Mouse (Mus musculus) hindbrain, embryonic 15.5 days (tissue): Measurements from ENCODE around the gene Hoxb8. TPM values are rescaled to one million over a fixed set of nuclear protein-coding genes. Genes with fewer than 3 reads are reported as not detected.

Source experiments
- ATAC-seq: fragments of 200-750 bp; cut with Nextera tagmentation; 2 replicates; pipeline ENCODE4 v1.8.0; 2017; ENCODE audit warnings: low read depth, moderate number of reproducible peaks, moderate TSS enrichment; ENCODE audit not compliant: low FRiP score
- H3K27ac ChIP-seq: fragments of 300-500 bp; sonication (generic); replicated peaks from 2 replicates; pipeline ENCODE4 v1.5.1; 2015; ENCODE audit warnings: mild to moderate bottlenecking, inconsistent platforms
- H3K27me3 ChIP-seq: fragments of 300-500 bp; sonication (generic); 2 replicates; pipeline ENCODE4 v1.6.1; 2015; ENCODE audit warnings: control low read depth, inconsistent platforms
- H3K36me3 ChIP-seq: fragments of 300-500 bp; sonication (generic); 2 replicates; pipeline ENCODE4 v1.6.1; 2015; ENCODE audit warnings: control low read depth, inconsistent platforms
- H3K4me1 ChIP-seq: fragments of 300-500 bp; sonication (generic); replicated peaks from 2 replicates; pipeline ENCODE4 v1.6.1; 2015; ENCODE audit warnings: control low read depth, inconsistent platforms
- H3K4me2 ChIP-seq: fragments of 300-500 bp; sonication (generic); 2 replicates; pipeline ENCODE4 v1.6.1; 2015; ENCODE audit warnings: moderate library complexity, mild to moderate bottlenecking, inconsistent platforms
- H3K4me3 ChIP-seq: fragments of 300-500 bp; sonication (generic); 2 replicates; pipeline ENCODE4 v1.5.1; 2015; ENCODE audit warnings: mild to moderate bottlenecking, inconsistent platforms
- H3K9ac ChIP-seq: fragments of 300-500 bp; sonication (generic); 2 replicates; pipeline ENCODE4 v1.6.1; 2015; ENCODE audit warnings: inconsistent platforms
- H3K9me3 ChIP-seq: fragments of 300-500 bp; sonication (generic); 2 replicates; pipeline ENCODE4 v1.6.1; 2016; ENCODE audit warnings: control low read depth, inconsistent platforms
- WGBS: fragments of 180-500 bp; shearing (Covaris S2); methylation state at CpG from one replicate; pipeline ENCODE4 v1.1.7; 2015; 5-methylcytosine and 5-hydroxymethylcytosine counted together
- polyA plus RNA-seq: library from polyadenylated mRNA; unstranded; fragments of >200 nt; fragmentation: Nextera tagmentation; extraction: Ambion mirVana; gene quantifications from 2 replicates; pipeline ENCODE4 v1.2.1, GENCODE M21; 2015

The Hoxb8 gene
- polyA plus RNA-seq, 1 experiment from 2014 or later, result 26.1 TPM

DNA sequence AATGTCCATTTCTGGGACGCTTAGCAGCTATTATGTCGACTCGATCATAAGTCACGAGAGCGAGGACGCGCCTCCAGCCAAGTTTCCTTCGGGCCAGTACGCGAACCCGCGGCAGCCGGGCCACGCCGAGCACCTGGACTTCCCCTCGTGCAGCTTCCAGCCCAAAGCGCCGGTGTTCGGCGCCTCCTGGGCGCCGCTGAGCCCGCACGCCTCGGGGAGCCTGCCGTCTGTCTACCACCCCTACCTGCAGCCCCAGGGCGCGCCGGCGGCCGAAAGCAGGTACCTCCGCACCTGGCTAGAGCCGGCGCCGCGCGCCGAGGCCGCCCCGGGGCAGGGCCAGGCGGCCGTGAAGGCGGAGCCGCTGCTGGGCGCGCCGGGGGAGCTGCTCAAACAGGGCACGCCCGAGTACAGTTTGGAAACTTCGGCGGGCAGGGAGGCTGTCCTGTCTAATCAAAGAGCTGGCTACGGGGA, 10.1 kb upstream of the Hoxb8 start:
- Histone ChIP-seq H3K4me3 (peak overlapping the region; percentile 26), H3K27me3 (peaks cover 85% of the 10 kb centered on the region), H3K9me3 (no peaks in the 10 kb centered on the region), H3K4me1 (peaks cover 14% of the 10 kb centered on the region; the same call in 1 of the 2 replicates), H3K27ac (no peak overlapping the region), H3K4me2 (peak overlapping the region; percentile 43), H3K36me3 (no peaks in the 10 kb centered on the region), H3K9ac (no peak overlapping the region)
- WGBS, result under 1% methylated on average over 52 of the region's 52 CpGs
- no peak for ATAC-seq

DNA sequence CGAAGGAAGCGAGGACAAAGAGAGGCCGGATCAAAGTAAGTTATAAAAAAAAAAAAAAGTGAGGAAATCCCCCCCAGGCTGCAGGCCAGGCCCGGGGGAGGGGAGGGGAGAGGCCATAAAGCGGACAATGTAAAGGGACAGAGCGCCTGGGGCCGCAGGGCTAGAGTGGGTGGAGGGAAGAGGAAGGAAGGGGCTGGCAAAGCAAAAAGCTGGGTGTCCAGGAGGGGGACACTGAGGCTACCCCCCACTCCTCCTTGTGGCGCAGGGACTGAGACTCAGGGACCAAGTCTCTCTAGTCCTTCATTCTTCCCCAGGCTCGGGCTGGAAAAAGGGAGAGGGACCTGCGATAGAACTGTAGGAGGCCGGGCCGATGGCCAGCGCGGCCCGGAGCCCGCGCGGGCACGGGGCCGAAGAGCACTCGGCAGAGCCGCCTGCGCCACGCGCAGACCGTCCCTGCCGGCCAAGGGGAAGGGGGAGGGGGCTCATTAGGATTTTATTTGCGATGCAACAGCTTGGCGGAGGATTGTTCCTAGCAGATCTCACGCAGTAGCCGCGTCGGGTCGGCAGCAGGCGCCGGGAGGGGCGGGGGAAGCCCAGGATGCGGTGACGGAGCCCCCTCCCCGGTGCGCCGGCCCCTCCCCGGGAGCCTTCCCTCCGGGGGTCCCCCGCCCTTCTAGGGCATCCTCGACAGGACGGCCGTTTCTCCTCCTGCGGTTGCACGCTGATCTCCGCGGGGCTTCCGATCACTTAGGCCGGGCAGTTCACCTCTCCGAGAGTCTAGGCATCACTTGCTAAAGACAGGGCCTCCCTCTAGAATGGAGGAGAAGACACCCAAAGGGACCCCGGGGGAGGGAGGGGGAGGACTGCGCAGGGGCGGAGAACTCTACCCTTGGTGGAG, 9.4 kb upstream of the Hoxb8 start:
- H3K9me3 ChIP-seq, result no peaks in the 10 kb centered on the region
- H3K27ac ChIP-seq, result 0 out of 2 replicates have a peak overlapping the region, but pooled peaks have one; percentile 28
- peaks cover 14% of the 10 kb centered on the region; the same call in 1 of the 2 replicates for H3K4me1 ChIP-seq
- peak overlapping the region; percentile 43 for H3K4me2 ChIP-seq
- no peaks in the 10 kb centered on the region for H3K36me3 ChIP-seq
- ATAC-seq, result peak; percentile 54; the same call in 1 of the 2 replicates
- under 1% methylated on average over 49 of the region's 58 CpGs for WGBS
- peak overlapping the region; percentile 26 for H3K4me3 ChIP-seq
- no peak overlapping the region; the same call in 1 of the 2 replicates for H3K9ac ChIP-seq
- H3K27me3 ChIP-seq, result peaks cover 85% of the 10 kb centered on the region

- Histone ChIP-seq H3K4me3 (no peak overlapping the region), H3K36me3 (no peaks in the 10 kb centered on the region), H3K4me1 (peaks cover 14% of the 10 kb centered on the region; the same call in 1 of the 2 replicates), H3K9me3 (no peaks in the 10 kb centered on the region), H3K27me3 (peaks cover 87% of the 10 kb centered on the region), H3K27ac (no peak overlapping the region), H3K9ac (no peak overlapping the region), H3K4me2 (no peak overlapping the region)
- no peak for ATAC-seq
- WGBS, result 7% methylated on average over 10 of the region's 10 CpGs
Observed at GRCm38 (mm10) chr11:96274428-96274827, 7.3 kb upstream of the Hoxb8 start.

DNA sequence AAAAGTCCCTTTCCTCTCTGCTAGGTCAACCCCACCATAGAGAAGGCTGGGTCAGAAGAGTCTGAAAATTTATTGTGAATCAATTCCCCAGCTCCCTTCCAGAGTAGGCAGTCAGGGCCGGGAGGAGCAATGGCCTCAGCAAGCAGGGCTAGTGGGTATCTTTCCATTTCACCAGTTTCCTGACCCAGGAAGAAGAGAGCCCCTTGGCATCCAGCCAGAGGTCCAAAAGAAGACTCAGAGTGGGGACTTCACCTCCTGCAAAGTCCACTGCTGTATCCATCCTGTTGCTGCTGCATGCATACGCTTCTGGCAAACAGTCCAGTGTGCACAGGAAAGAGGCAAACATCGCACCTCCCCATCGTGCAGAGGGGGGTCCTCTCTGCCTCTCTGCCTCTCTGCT, 5.8 kb upstream of the Hoxb8 start:
- no peak overlapping the region for H3K27ac ChIP-seq
- no peak overlapping the region for H3K4me3 ChIP-seq
- WGBS, result 13% methylated on average over 4 of the region's 4 CpGs
- H3K4me2 ChIP-seq, result no peak overlapping the region
- H3K4me1 ChIP-seq, result peaks cover 13% of the 10 kb centered on the region; the same call in 1 of the 2 replicates
- H3K27me3 ChIP-seq, result peaks cover 92% of the 10 kb centered on the region
- H3K9me3 ChIP-seq, result no peaks in the 10 kb centered on the region
- no peak for ATAC-seq
- no peaks in the 10 kb centered on the region for H3K36me3 ChIP-seq
- H3K9ac ChIP-seq, result no peak overlapping the region

- Histone ChIP-seq H3K9ac (no peak overlapping the region), H3K27ac (peak overlapping the region; percentile 50), H3K36me3 (no peaks in the 10 kb centered on the region), H3K4me2 (peak overlapping the region; percentile 20), H3K4me3 (no peak overlapping the region), H3K27me3 (peaks cover 91% of the 10 kb centered on the region), H3K4me1 (peaks cover 2% of the 10 kb centered on the region; the same call in 1 of the 2 replicates), H3K9me3 (no peaks in the 10 kb centered on the region)
- no peak for ATAC-seq
- 2% methylated on average over 35 of the region's 35 CpGs for WGBS
Observed at GRCm38 (mm10) chr11:96277151-96278044, 4.3 kb upstream of the Hoxb8 start.

- Histone ChIP-seq H3K4me1 (no peaks in the 10 kb centered on the region), H3K27ac (0 out of 2 replicates have a peak overlapping the region, but pooled peaks have one; percentile 9), H3K4me3 (no peak overlapping the region), H3K9ac (no peak overlapping the region), H3K27me3 (peaks cover 87% of the 10 kb centered on the region), H3K36me3 (no peaks in the 10 kb centered on the region), H3K4me2 (no peak overlapping the region), H3K9me3 (no peaks in the 10 kb centered on the region)
- no peak for ATAC-seq
- WGBS, result 16% methylated on average over 14 of the region's 14 CpGs
Observed at GRCm38 (mm10) chr11:96278324-96278723, 3.4 kb upstream of the Hoxb8 start.

- Histone ChIP-seq H3K27me3 (peaks cover 87% of the 10 kb centered on the region), H3K4me3 (no peak overlapping the region), H3K36me3 (no peaks in the 10 kb centered on the region), H3K4me2 (peak overlapping the region; percentile 38), H3K4me1 (no peaks in the 10 kb centered on the region), H3K27ac (no peak overlapping the region), H3K9me3 (no peaks in the 10 kb centered on the region), H3K9ac (no peak overlapping the region)
- ATAC-seq, result peak; percentile 84; the same call in 1 of the 2 replicates
- whole genome bisulfite sequencing, result under 1% methylated on average over 9 of the region's 9 CpGs
Observed at GRCm38 (mm10) chr11:96278773-96279172, 2.9 kb upstream of the Hoxb8 start.

GRCm38 (mm10) chr11:96279421-96280233, 2.1 kb upstream of the Hoxb8 start:
- H3K4me1 ChIP-seq, result peaks cover 6% of the 10 kb centered on the region
- H3K4me2 ChIP-seq, result peak overlapping the region; percentile 38
- H3K9ac ChIP-seq, result no peak overlapping the region
- no peak for ATAC-seq
- no peaks in the 10 kb centered on the region for H3K9me3 ChIP-seq
- H3K4me3 ChIP-seq, result peak overlapping the region; percentile 4; the same call in 1 of the 2 replicates
- H3K36me3 ChIP-seq, result no peaks in the 10 kb centered on the region
- WGBS, result 3% methylated on average over 31 of the region's 31 CpGs
- H3K27me3 ChIP-seq, result peaks cover 86% of the 10 kb centered on the region
- H3K27ac ChIP-seq, result peak overlapping the region; percentile 58; the same call in 1 of the 2 replicates

GRCm38 (mm10) chr11:96280399-96281378, 1.0 kb upstream of the Hoxb8 start:
- Histone ChIP-seq H3K4me1 (peaks cover 6% of the 10 kb centered on the region), H3K9me3 (no peaks in the 10 kb centered on the region), H3K4me2 (peak overlapping the region; percentile 50), H3K9ac (no peak overlapping the region), H3K27me3 (peaks cover 82% of the 10 kb centered on the region), H3K36me3 (no peaks in the 10 kb centered on the region), H3K4me3 (peak overlapping the region; percentile 40; the same call in 1 of the 2 replicates), H3K27ac (peak overlapping the region; percentile 72)
- WGBS, result 13% methylated on average over 8 of the region's 8 CpGs
- ATAC-seq, result no peak

DNA sequence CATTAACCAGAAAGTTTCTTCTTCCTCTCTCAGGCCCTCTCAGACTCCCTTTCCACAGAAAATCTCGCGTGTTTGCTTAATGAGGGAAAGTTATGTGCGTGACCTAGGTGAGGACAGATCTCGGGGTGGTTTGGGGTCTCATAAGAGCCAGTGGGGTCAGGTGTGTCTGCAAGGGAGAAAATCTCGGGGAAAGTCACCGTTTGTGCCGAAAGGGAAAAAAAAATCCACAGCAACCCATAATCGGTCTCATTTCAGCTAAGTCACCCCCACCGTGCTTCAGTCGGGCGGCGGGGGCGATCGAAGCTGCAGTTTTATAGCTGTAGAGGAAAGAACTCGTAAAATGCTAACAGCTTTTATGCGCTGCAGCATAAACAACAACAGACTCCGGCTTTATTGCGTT, 309 bp upstream of the Hoxb8 start:
- Histone ChIP-seq H3K9ac (no peak overlapping the region), H3K36me3 (no peaks in the 10 kb centered on the region), H3K4me3 (peak overlapping the region; percentile 40; the same call in 1 of the 2 replicates), H3K4me1 (peaks cover 6% of the 10 kb centered on the region), H3K4me2 (peak overlapping the region; percentile 50), H3K9me3 (no peaks in the 10 kb centered on the region), H3K27me3 (peaks cover 80% of the 10 kb centered on the region), H3K27ac (peak overlapping the region; percentile 72)
- WGBS, result 3% methylated on average over 18 of the region's 18 CpGs
- no peak for ATAC-seq
